In the genomic region with DNA sequence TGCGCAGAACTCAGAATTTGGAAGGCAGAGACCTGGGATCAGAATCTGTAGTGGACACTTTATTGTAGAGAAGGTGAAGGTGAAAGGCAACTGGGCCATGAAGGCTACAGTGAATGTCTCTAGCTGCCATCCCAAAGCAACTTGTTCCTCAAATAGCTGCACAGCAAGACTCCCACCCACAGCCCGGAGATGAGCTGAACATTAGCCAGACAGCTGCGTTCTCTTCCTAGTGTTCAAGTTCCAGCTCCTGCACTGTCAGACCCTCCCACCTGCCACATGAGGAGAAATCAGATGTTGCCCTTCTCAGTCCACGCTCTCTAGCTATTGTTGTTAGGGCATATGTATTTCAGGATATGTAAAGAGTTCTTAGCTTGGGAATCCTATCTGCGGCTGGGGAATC, we compare ENCODE assay signal across 25 mouse cellular contexts.
"Had no signal": no experiment of that assay in that cellular context is flagged by ENCODE, and none has a peak within 500 bp of the region (broad histone marks: within the 10 kb centered on the region; RNA-seq: fewer than 3 reads in every experiment).

No protein-coding gene starts in this region.

- H3K36me3 ChIP-seq: heart, embryonic 13.5 days; heart, embryonic 15.5 days; hindbrain, embryonic 13.5 days; hindbrain, embryonic 15.5 days; limb, embryonic 10.5 days; limb, embryonic 12.5 days; liver, embryonic 13.5 days had no signal

- DNase-seq: gastrocnemius, postnatal 14 days; gastrocnemius, postnatal 36 days; heart, adult 18-20 months; heart, postnatal 14 days; heart, postnatal 36 days; kidney, adult 11 months; kidney, adult 2 months; kidney, adult 9 months; kidney, postnatal 10 days; kidney, postnatal 25 days; kidney, postnatal 4 days; liver; liver, embryonic 13.5 days had no signal

- H3K9me3 ChIP-seq: heart, embryonic 13.5 days; heart, embryonic 15.5 days; hindbrain, embryonic 13.5 days; hindbrain, embryonic 15.5 days; limb, embryonic 10.5 days; limb, embryonic 12.5 days; liver, embryonic 13.5 days had no signal

- H3K27me3 ChIP-seq: heart, embryonic 13.5 days; heart, embryonic 15.5 days; hindbrain, embryonic 13.5 days; hindbrain, embryonic 15.5 days; limb, embryonic 12.5 days; liver, embryonic 13.5 days had no signal

- H3K4me3 ChIP-seq: heart, embryonic 13.5 days; heart, embryonic 15.5 days; hindbrain, embryonic 13.5 days; hindbrain, embryonic 15.5 days; layer of hippocampus, adult 2 months; left cerebral cortex, adult 2 months; limb, embryonic 10.5 days; limb, embryonic 12.5 days; liver, embryonic 13.5 days had no signal

- ATAC-seq: hindbrain, postnatal 0 days; intestine, embryonic 16.5 days had no signal

- H3K27ac ChIP-seq: heart, embryonic 13.5 days; heart, embryonic 15.5 days; hindbrain, embryonic 13.5 days; hindbrain, embryonic 15.5 days; hindbrain, postnatal 0 days; layer of hippocampus, adult 2 months; left cerebral cortex, adult 2 months; limb, embryonic 10.5 days; limb, embryonic 12.5 days; liver, embryonic 13.5 days had no signal

- H3K4me2 ChIP-seq: heart, embryonic 11.5 days; heart, embryonic 13.5 days; heart, embryonic 15.5 days; hindbrain, embryonic 13.5 days; hindbrain, embryonic 15.5 days; limb, embryonic 12.5 days; liver, embryonic 11.5 days; liver, embryonic 13.5 days had no signal

- H3K9ac ChIP-seq: heart, embryonic 13.5 days; heart, embryonic 15.5 days; hindbrain, embryonic 13.5 days; hindbrain, embryonic 15.5 days; limb, embryonic 12.5 days; liver, embryonic 13.5 days had no signal

- H3K4me1 ChIP-seq: liver, embryonic 13.5 days had no signal
